Mouse (Mus musculus) ovary, postnatal 10 days (tissue): ENCODE results near the gene Cox4i2.

Experiments
- DNase-seq: peaks from one replicate; pipeline ENCODE4 v3.0.0; 2022; ENCODE audit warnings: low spot score

The Cox4i2 gene

GRCm38 (mm10) chr2:152734984-152735383 lies 19.0 kb upstream of the Cox4i2 start:
- DNase-seq: peak; percentile 78

GRCm38 (mm10) chr2:152736090-152736601 lies 17.8 kb upstream of the Cox4i2 start, which contains the start of gene Id1:
TSS of gene Id1 (plus strand) at chr2:152736251.
- DNase-seq: no peak

GRCm38 (mm10) chr2:152736748-152737147 lies 17.2 kb upstream of the Cox4i2 start:
- DNase-seq: no peak

GRCm38 (mm10) chr2:152737306-152738221 lies 16.4 kb upstream of the Cox4i2 start:
- no peak for DNase-seq

- DNase-seq: no peak
Measured at GRCm38 (mm10) chr2:152738341-152738740, 15.6 kb upstream of the Cox4i2 start.

GRCm38 (mm10) chr2:152739031-152739841 lies 14.7 kb upstream of the Cox4i2 start:
- DNase-seq: no peak

GRCm38 (mm10) chr2:152739842-152740260 lies 14.1 kb upstream of the Cox4i2 start:
- no peak for DNase-seq

- no peak for DNase-seq
Measured at GRCm38 (mm10) chr2:152740490-152740889, 13.5 kb upstream of the Cox4i2 start.

GRCm38 (mm10) chr2:152741153-152742041 lies 12.6 kb upstream of the Cox4i2 start:
- DNase-seq: no peak

- DNase-seq: no peak
Measured at GRCm38 (mm10) chr2:152742435-152742834, 11.5 kb upstream of the Cox4i2 start.

- no peak for DNase-seq
Measured at GRCm38 (mm10) chr2:152756474-152757393, 2.8 kb downstream of the Cox4i2 start.

GRCm38 (mm10) chr2:152757478-152757877 lies 3.5 kb downstream of the Cox4i2 start:
- DNase-seq: no peak

- DNase-seq: no peak
Measured at GRCm38 (mm10) chr2:152758351-152758750, 4.4 kb downstream of the Cox4i2 start.

GRCm38 (mm10) chr2:152763310-152763709 lies 9.3 kb downstream of the Cox4i2 start:
- no peak for DNase-seq

GRCm38 (mm10) chr2:152764172-152765044 lies 10.4 kb downstream of the Cox4i2 start:
- DNase-seq: no peak

GRCm38 (mm10) chr2:152765045-152765674 lies 11.2 kb downstream of the Cox4i2 start:
- no peak for DNase-seq

- peak; percentile 92 for DNase-seq
Measured at GRCm38 (mm10) chr2:152766387-152767123, 12.6 kb downstream of the Cox4i2 start.

- no peak for DNase-seq
Measured at GRCm38 (mm10) chr2:152767618-152768271, 13.8 kb downstream of the Cox4i2 start.
